Mouse (Mus musculus) olfactory bulb, adult 2 months (tissue): ENCODE data around the gene Banf2.

Source experiments
- CTCF ChIP-seq: fragments of 200-500 bp; IDR thresholded peaks from 2 replicates; pipeline ENCODE4 v1.5.1; 2012; ENCODE audit warnings: low read depth, mild to moderate bottlenecking, low read length, moderate library complexity; ENCODE audit not compliant: insufficient read depth
- POLR2A ChIP-seq: fragments of 200-500 bp; IDR thresholded peaks from 2 replicates; pipeline ENCODE4 v1.6.1; 2012; ENCODE audit warnings: mild to moderate bottlenecking, low read depth, low read length, moderate library complexity; ENCODE audit not compliant: insufficient read depth

DNA sequence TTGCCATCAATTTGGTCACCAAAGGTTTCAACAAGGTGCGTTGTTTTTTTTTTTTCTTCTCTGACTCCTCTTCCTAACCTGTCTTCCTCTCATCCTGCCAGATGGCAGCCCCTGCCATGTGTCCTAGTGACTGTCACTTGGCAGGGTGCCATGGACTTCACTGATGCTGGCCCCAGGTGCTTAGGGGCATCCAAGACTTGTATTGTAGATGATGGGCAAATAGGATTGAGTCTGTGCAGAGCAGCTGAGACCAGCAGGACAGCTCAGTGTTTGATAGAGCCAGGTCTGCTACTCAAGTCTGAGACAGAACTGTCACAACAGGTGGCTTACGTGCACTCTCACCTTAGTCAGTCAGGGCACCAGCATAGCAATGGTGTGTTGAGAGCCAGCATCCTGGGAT is 32.6 kb downstream of the Banf2 start:
- no peak for TF ChIP-seq POLR2A
- no peak for TF ChIP-seq CTCF
